Mouse (Mus musculus) E14TG2a.4 (cell line): ENCODE measurements around the gene Rhoh.

Experiments used
- H3K27me3 ChIP-seq: 2 replicates; pipeline ENCODE4 v1.6.1; 2014; ENCODE audit warnings: low read length, control low read depth; ENCODE audit not compliant: insufficient read depth
- H3K36me3 ChIP-seq: 2 replicates; pipeline ENCODE4 v1.6.1; 2014; ENCODE audit warnings: low read length, control low read depth; ENCODE audit not compliant: insufficient read depth
- H3K4me1 ChIP-seq: replicated peaks from 2 replicates; pipeline ENCODE4 v1.6.1; 2014; ENCODE audit warnings: low read depth, low read length, control low read depth
- H3K4me3 ChIP-seq: replicated peaks from 2 replicates; pipeline ENCODE4 v1.5.1; 2014; ENCODE audit warnings: mild to moderate bottlenecking, low read length
- H3K9me3 ChIP-seq: 2 replicates; pipeline ENCODE4 v1.6.1; 2014; ENCODE audit warnings: low read length, control low read depth
- CTCF ChIP-seq: conservative IDR thresholded peaks from 2 replicates; pipeline ENCODE4 v1.5.1; 2014; ENCODE audit warnings: low read length
- NANOG ChIP-seq: IDR thresholded peaks from 2 replicates; pipeline ENCODE4 v1.6.1; 2014; ENCODE audit warnings: borderline replicate concordance, low read length, mixed read lengths
- POU5F1 ChIP-seq: IDR thresholded peaks from 2 replicates; pipeline ENCODE4 v1.6.1; 2014; ENCODE audit warnings: low read length, borderline replicate concordance

Gene Rhoh

GRCm38 (mm10) chr5:65918601-65919000 lies 57.6 kb downstream of the Rhoh start:
- Histone ChIP-seq H3K9me3 (0 out of 2 replicates have a peak, but pooled peaks cover 4% of the 10 kb centered on the region), H3K4me1 (peaks cover 17% of the 10 kb centered on the region), H3K27me3 (peaks cover 5% of the 10 kb centered on the region; the same call in 1 of the 2 replicates), H3K36me3 (no peaks in the 10 kb centered on the region), H3K4me3 (no peak overlapping the region)
- TF ChIP-seq POU5F1 (no peak), NANOG (no peak), CTCF (no peak)

- peaks cover 17% of the 10 kb centered on the region for H3K4me1 ChIP-seq
- H3K27me3 ChIP-seq, result peaks cover 2% of the 10 kb centered on the region; the same call in 1 of the 2 replicates
- 0 out of 2 replicates have a peak, but pooled peaks cover 4% of the 10 kb centered on the region for H3K9me3 ChIP-seq
- no peaks in the 10 kb centered on the region for H3K36me3 ChIP-seq
- no peak overlapping the region for H3K4me3 ChIP-seq
- TF ChIP-seq POU5F1, result no peak
- TF ChIP-seq NANOG, result no peak
- TF ChIP-seq CTCF, result no peak
Measured at GRCm38 (mm10) chr5:65919326-65919725, 58.3 kb downstream of the Rhoh start.

GRCm38 (mm10) chr5:65919904-65920303 lies 58.9 kb downstream of the Rhoh start:
- no peak overlapping the region for H3K4me3 ChIP-seq
- no peaks in the 10 kb centered on the region for H3K36me3 ChIP-seq
- H3K9me3 ChIP-seq, result 0 out of 2 replicates have a peak, but pooled peaks cover 4% of the 10 kb centered on the region
- H3K27me3 ChIP-seq, result no peaks in the 10 kb centered on the region
- peaks cover 17% of the 10 kb centered on the region for H3K4me1 ChIP-seq
- TF ChIP-seq NANOG, result no peak
- TF ChIP-seq POU5F1, result no peak
- TF ChIP-seq CTCF, result no peak

- Histone ChIP-seq H3K4me1 (peaks cover 17% of the 10 kb centered on the region), H3K36me3 (no peaks in the 10 kb centered on the region), H3K4me3 (no peak overlapping the region), H3K27me3 (no peaks in the 10 kb centered on the region), H3K9me3 (0 out of 2 replicates have a peak, but pooled peaks cover 4% of the 10 kb centered on the region)
- no peak for TF ChIP-seq POU5F1
- TF ChIP-seq NANOG, result no peak
- TF ChIP-seq CTCF, result no peak
Measured at GRCm38 (mm10) chr5:65920701-65921426, 59.9 kb downstream of the Rhoh start.

GRCm38 (mm10) chr5:65921477-65922138 lies 60.6 kb downstream of the Rhoh start:
- TF ChIP-seq POU5F1 (no peak), CTCF (no peak), NANOG (no peak)
- 0 out of 2 replicates have a peak, but pooled peaks cover 2% of the 10 kb centered on the region for H3K9me3 ChIP-seq
- peaks cover 17% of the 10 kb centered on the region for H3K4me1 ChIP-seq
- no peaks in the 10 kb centered on the region for H3K36me3 ChIP-seq
- H3K4me3 ChIP-seq, result no peak overlapping the region
- peaks cover 2% of the 10 kb centered on the region; the same call in 1 of the 2 replicates for H3K27me3 ChIP-seq

GRCm38 (mm10) chr5:65926666-65927065 lies 65.7 kb downstream of the Rhoh start:
- Histone ChIP-seq H3K9me3 (no peaks in the 10 kb centered on the region), H3K36me3 (no peaks in the 10 kb centered on the region), H3K27me3 (peaks cover 2% of the 10 kb centered on the region; the same call in 1 of the 2 replicates), H3K4me1 (0 out of 2 replicates have a peak, but pooled peaks cover 2% of the 10 kb centered on the region), H3K4me3 (no peak overlapping the region)
- TF ChIP-seq POU5F1, result no peak
- TF ChIP-seq CTCF, result no peak
- no peak for TF ChIP-seq NANOG

DNA sequence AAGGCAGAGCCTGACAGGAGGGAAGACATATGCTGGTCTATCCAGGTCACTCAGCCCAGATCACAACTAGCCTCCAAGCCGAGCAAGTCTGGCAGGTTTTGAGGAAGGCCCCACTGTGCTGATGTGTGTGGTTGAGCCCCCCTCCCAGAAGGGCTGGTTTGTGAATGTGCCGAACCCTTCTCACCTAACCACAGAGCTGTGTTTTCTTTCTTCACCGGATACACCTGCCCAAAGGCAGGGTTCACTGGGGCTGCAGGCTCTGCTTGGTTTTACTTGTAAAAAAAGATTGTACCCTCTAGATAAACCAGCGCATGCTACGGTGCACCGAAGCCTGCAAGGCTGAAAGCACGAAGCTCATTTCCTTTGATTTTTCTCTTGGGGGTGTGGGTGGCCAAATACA lies 68.1 kb downstream of the Rhoh start:
- H3K36me3 ChIP-seq, result no peaks in the 10 kb centered on the region
- H3K4me1 ChIP-seq, result no peaks in the 10 kb centered on the region
- H3K27me3 ChIP-seq, result peaks cover 2% of the 10 kb centered on the region; the same call in 1 of the 2 replicates
- TF ChIP-seq CTCF (no peak), POU5F1 (no peak), NANOG (no peak)
- H3K4me3 ChIP-seq, result no peak overlapping the region
- H3K9me3 ChIP-seq, result no peaks in the 10 kb centered on the region

GRCm38 (mm10) chr5:65930171-65930570 lies 69.2 kb downstream of the Rhoh start:
- TF ChIP-seq POU5F1, result no peak
- TF ChIP-seq NANOG, result no peak
- no peak for TF ChIP-seq CTCF
- no peaks in the 10 kb centered on the region for H3K36me3 ChIP-seq

More at GRCm38 (mm10) chr5:65930171-65930570, 69.2 kb downstream of the Rhoh start:
- no peaks in the 10 kb centered on the region for H3K9me3 ChIP-seq
- H3K4me1 ChIP-seq, result no peaks in the 10 kb centered on the region
- H3K4me3 ChIP-seq, result no peak overlapping the region
- H3K27me3 ChIP-seq, result peaks cover 2% of the 10 kb centered on the region; the same call in 1 of the 2 replicates
